Mouse (Mus musculus): Measurements from ENCODE around the gene Ccdc92b. TPM values are rescaled to one million over a fixed set of nuclear protein-coding genes. Genes with fewer than 3 reads are reported as not detected.

Ccdc92b gene
- total and polyA plus RNA-seq, 2 experiments: 0.06 to 0.09 TPM

DNA sequence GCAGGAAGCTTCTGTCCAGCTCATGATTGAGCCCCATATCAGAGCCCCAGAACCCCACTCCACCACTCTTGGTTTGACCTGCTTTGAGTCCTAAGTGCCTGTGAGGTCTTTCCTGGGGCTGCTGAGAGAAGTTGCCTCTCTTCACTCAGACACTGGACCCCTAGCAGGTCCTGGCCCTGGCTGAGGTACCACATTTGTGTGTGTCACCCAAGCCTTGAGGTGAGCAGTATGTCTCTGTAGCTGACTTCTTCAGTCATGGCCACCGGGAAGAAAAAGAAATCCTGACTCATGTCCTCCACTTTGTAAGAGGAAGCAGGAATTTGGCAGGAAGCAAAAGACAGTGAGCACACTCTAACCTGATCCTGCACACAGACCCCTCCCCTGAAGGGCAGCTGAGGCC, 20.2 kb downstream of the Ccdc92b start:
- Histone ChIP-seq H3K4me3 (ENCODE audit: insufficient read depth, low read depth, low read length) (no peak overlapping the region), H3K27me3 (ENCODE audit: control insufficient read depth, insufficient read depth, low read length) (no peaks in the 10 kb centered on the region), H3K9ac (ENCODE audit: low read depth, low read length) (no peak overlapping the region), H3K27ac (replicated peaks; ENCODE audit: insufficient read depth, low read depth, low read length) (no peak overlapping the region), H3K4me1 (ENCODE audit: control insufficient read depth, insufficient read depth, low read length) (peaks cover 10% of the 10 kb centered on the region; the same call in 1 of the 2 replicates), H3K79me2 (ENCODE audit: control insufficient read depth, insufficient read depth, low read length) (no peaks in the 10 kb centered on the region), H3K36me3 (ENCODE audit: control insufficient read depth, insufficient read depth, low read length) (no peaks in the 10 kb centered on the region)
- no peak for DNase-seq (ENCODE audit: extremely low read depth, low read depth, low spot score)
- TF ChIP-seq CTCF (IDR thresholded peaks at IDR 0.05; ENCODE audit: low read depth, low read length): no peak
- no peak for TF ChIP-seq POLR2A (IDR thresholded peaks at IDR 0.05; ENCODE audit: extremely low read depth, insufficient read depth, low read length)
- 45% methylated on average over 1 of the region's 1 CpGs for WGBS

DNA sequence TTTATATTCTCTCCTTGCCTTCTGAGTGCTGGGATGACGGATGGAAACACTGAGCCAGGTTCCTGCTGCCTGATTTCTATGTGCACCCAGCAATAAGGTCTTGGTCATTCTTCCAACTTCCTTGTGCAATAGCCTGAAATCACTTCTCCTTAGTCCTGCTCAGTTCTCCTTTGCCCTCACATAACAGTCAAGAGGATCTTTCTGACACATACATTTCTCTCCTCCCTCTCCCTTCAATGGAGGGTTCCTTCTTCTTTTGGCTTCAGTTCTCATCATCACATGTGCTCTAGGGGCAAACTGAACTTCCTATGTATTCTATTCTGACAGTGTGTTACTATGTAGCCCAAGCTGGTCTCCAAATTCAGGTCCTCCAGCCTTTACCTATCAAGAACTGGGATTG, 28.6 kb downstream of the Ccdc92b start:
- Histone ChIP-seq H3K79me2 (ENCODE audit: control insufficient read depth, insufficient read depth, low read length) (peaks cover 30% of the 10 kb centered on the region), H3K36me3 (ENCODE audit: control insufficient read depth, insufficient read depth, low read length) (no peaks in the 10 kb centered on the region), H3K4me3 (ENCODE audit: insufficient read depth, low read depth, low read length) (no peak overlapping the region), H3K27ac (replicated peaks; ENCODE audit: insufficient read depth, low read depth, low read length) (no peak overlapping the region), H3K27me3 (ENCODE audit: control insufficient read depth, insufficient read depth, low read length) (no peaks in the 10 kb centered on the region), H3K9ac (ENCODE audit: low read depth, low read length) (no peak overlapping the region), H3K4me1 (ENCODE audit: control insufficient read depth, insufficient read depth, low read length) (peaks cover 27% of the 10 kb centered on the region)
- TF ChIP-seq POLR2A (IDR thresholded peaks at IDR 0.05; ENCODE audit: extremely low read depth, insufficient read depth, low read length) (no peak), CTCF (IDR thresholded peaks at IDR 0.05; ENCODE audit: low read depth, low read length) (no peak)
- 92% methylated on average over 1 of the region's 1 CpGs for WGBS
- DNase-seq (ENCODE audit: extremely low read depth, low read depth, low spot score): peak; percentile 52

DNA sequence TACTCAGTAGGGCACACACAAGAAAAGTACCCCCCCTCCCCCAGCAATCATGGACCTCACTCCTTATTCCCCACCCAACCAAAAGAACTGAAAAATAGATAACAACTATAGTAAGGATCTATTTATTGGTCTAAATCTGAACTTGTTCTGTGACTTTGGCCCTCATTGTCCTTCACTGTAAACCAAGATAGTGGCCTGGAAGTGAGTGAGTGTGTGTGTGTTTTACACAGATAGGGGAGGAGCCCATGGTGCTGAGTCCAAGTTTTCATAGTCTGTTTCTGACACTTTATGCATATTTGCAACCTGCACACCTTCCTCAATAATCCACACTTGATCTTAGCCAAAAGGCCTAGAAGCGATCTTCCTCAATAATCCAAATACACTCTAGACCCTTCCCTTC, 29.3 kb downstream of the Ccdc92b start:
- Histone ChIP-seq H3K27ac (replicated peaks; ENCODE audit: insufficient read depth, low read depth, low read length) (peak overlapping the region; percentile 86), H3K4me3 (ENCODE audit: insufficient read depth, low read depth, low read length) (peak overlapping the region; percentile 48), H3K9ac (ENCODE audit: low read depth, low read length) (peak overlapping the region; percentile 65), H3K27me3 (ENCODE audit: control insufficient read depth, insufficient read depth, low read length) (no peaks in the 10 kb centered on the region), H3K36me3 (ENCODE audit: control insufficient read depth, insufficient read depth, low read length) (peaks cover 1% of the 10 kb centered on the region), H3K4me1 (ENCODE audit: control insufficient read depth, insufficient read depth, low read length) (peaks cover 33% of the 10 kb centered on the region), H3K79me2 (ENCODE audit: control insufficient read depth, insufficient read depth, low read length) (peaks cover 37% of the 10 kb centered on the region)
- 12% methylated on average over 1 of the region's 1 CpGs for WGBS
- DNase-seq (ENCODE audit: extremely low read depth, low read depth, low spot score): no peak
- no peak for TF ChIP-seq POLR2A (IDR thresholded peaks at IDR 0.05; ENCODE audit: extremely low read depth, insufficient read depth, low read length)
- TF ChIP-seq CTCF (IDR thresholded peaks at IDR 0.05; ENCODE audit: low read depth, low read length): no peak

DNA sequence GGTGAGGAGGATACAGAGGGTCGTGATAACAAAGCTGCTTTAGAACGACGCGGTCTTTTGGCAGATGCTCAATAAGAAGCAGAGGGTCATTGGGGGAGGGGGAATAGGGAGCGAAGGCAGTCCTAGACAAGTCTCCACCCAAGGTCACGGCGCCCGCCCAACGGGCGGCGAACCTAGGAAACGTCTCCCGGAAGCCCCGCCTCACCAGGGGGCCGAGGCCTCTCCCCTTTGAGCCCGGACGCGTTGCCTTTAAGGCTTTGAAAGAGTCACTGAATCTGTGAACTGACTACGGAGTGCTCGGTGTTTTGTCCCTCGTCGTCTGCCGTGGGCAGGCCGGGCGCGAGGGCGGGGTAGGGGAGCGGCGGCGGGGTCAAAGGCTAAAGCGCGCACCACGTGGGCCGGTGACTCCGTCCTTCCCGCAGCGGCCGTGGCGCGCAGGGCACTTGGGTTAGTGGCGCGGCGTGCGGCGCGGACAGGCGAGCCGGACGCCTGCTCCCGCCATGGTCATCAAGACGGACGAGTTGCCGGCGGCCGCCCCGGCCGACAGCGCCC, 29.8 kb downstream of the Ccdc92b start, which contains the start of gene Cluh:
Gene Cluh (plus strand): TSS at position 401 of the 552 bp plus-strand sequence.
- H3K27me3 ChIP-seq (ENCODE audit: control insufficient read depth, insufficient read depth, low read length): no peaks in the 10 kb centered on the region
- peak within 1 kb of the TSS; percentile 99 for H3K9ac ChIP-seq (ENCODE audit: low read depth, low read length)
- peaks cover 42% of the 10 kb centered on the region for H3K79me2 ChIP-seq (ENCODE audit: control insufficient read depth, insufficient read depth, low read length)
- under 1% methylated on average over 58 of the region's 58 CpGs for WGBS
- DNase-seq (ENCODE audit: extremely low read depth, low read depth, low spot score): peak; percentile 95
- H3K27ac ChIP-seq (replicated peaks; ENCODE audit: insufficient read depth, low read depth, low read length): peak within 1 kb of the TSS; percentile 98
- peak within 1 kb of the TSS; percentile 98 for H3K4me3 ChIP-seq (ENCODE audit: insufficient read depth, low read depth, low read length)
- TF ChIP-seq CTCF (IDR thresholded peaks at IDR 0.05; ENCODE audit: low read depth, low read length) (no peak), POLR2A (IDR thresholded peaks at IDR 0.05; ENCODE audit: extremely low read depth, insufficient read depth, low read length) (peak; percentile 89)
- H3K36me3 ChIP-seq (ENCODE audit: control insufficient read depth, insufficient read depth, low read length): peaks cover 5% of the 10 kb centered on the region
- peaks cover 36% of the 10 kb centered on the region for H3K4me1 ChIP-seq (ENCODE audit: control insufficient read depth, insufficient read depth, low read length)

DNA sequence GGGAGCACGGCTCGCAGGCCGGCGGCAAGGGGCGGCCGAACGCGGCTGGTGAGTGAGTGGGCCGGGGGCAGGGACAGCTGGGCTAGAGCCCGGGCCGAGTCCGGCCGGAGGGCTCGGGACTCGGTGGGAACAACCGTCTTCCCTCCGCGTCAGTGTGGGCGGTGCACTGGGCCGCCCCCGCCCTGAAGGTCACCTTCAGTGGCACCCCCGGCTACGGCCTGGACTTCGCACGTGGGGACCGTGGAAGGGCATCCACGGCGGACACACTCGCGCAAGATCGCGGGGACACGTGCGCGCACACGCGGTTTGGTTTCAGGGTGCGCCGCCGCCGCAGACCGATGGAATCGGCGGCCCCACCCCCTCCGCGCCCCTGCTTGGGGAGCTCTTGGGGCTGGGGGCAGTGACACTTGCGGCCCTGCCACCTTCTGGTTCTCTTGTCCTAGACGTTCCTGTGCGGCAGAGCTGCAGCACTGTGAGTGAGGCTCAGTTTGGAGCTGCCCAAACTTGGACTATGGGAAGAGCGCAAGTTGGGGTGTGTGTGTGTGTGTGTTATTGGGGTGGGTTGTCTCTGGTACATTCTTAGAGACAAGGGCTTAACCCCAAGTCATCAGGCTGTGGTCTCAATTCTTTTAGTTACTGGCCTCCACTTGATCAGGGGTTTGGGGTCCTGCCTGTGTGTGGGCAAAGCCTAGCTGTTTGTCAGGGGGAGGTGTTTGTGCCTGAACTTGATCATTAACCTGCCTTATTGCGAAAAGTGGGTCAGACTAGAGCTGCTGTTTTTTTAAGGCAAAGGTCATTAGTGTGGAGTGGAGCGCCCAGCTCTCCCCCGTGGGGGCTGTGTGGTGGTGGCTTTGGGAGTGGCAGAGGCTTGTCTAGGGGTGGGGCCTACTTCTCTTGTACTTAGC, 30.5 kb downstream of the Ccdc92b start:
- peaks cover 48% of the 10 kb centered on the region for H3K79me2 ChIP-seq (ENCODE audit: control insufficient read depth, insufficient read depth, low read length)
- no peaks in the 10 kb centered on the region for H3K27me3 ChIP-seq (ENCODE audit: control insufficient read depth, insufficient read depth, low read length)
- H3K4me1 ChIP-seq (ENCODE audit: control insufficient read depth, insufficient read depth, low read length): peaks cover 41% of the 10 kb centered on the region
- peak overlapping the region; percentile 98 for H3K27ac ChIP-seq (replicated peaks; ENCODE audit: insufficient read depth, low read depth, low read length)
- H3K4me3 ChIP-seq (ENCODE audit: insufficient read depth, low read depth, low read length): peak overlapping the region; percentile 98
- WGBS: under 1% methylated on average over 53 of the region's 53 CpGs
- TF ChIP-seq CTCF (IDR thresholded peaks at IDR 0.05; ENCODE audit: low read depth, low read length) (no peak), POLR2A (IDR thresholded peaks at IDR 0.05; ENCODE audit: extremely low read depth, insufficient read depth, low read length) (no peak)
- peak; percentile 98 for DNase-seq (ENCODE audit: extremely low read depth, low read depth, low spot score)
- peaks cover 5% of the 10 kb centered on the region for H3K36me3 ChIP-seq (ENCODE audit: control insufficient read depth, insufficient read depth, low read length)
- peak overlapping the region; percentile 99 for H3K9ac ChIP-seq (ENCODE audit: low read depth, low read length)

All from liver, adult 2 months (tissue).